Mouse (Mus musculus): ENCODE results near the gene Stk11ip.

- TF ChIP-seq CTCF (IDR thresholded peaks at IDR 0.05; ENCODE audit: low read depth, low read length), result peak; percentile 88
- TF ChIP-seq TAL1 (conservative IDR thresholded peaks at IDR 0.05; ENCODE audit: low read depth, low read length), result no peak
These were observed 26.3 kb upstream of the Stk11ip start for GRCm38 (mm10) chr1:75494878-75495548.

All from G1E (cell line).